ENCODE assay signal across 8 mouse cellular contexts in the genomic region with DNA sequence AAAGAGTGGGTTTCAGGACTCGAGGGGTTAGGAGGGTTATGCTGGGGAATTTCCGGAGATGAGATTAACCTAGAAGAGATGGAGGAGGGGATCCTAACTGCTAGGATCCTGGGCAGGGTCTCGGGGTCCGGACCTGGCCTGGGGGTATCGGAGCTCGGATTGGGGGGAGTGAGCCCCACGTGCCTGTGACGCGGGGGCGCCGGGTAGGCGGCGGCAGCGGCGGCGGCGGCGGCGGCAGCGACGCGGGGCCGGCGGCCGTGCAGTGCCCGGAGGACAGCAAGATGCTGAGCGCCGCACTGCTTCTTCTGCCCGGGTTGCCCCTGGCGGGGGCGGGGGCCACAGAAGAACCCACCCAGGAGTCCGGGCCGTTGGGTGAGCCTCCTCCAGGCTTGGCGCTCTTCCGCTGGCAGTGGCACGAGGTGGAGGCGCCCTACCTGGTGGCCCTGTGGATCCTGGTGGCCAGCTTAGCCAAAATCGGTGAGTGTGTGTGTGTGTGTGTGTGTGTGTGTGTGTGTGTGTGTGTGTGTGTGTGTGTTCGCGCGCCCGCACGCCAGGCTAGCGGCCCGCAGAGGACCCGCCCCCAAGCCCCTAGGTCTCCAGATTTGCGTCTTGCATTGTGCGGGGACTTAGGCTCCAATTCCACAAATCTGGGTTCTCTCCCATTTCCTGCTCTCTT. TPM values are rescaled to one million over a fixed set of nuclear protein-coding genes. Genes with fewer than 3 reads are reported as not detected.
A peak's percentile ranks its signal among the peaks of the same experiment; 100 is the strongest.
DNase-seq lines count a peak whose midpoint lies in the region; ATAC-seq and TF ChIP-seq lines count a peak whose summit lies in the region.

No protein-coding gene starts in this region.

- WGBS in spleen, adult 2 months: 6% methylated on average over 42 of the region's 48 CpGs
- 0% methylated on average over 31 of the region's 48 CpGs for WGBS in forebrain, embryonic 13.5 days
- WGBS in limb, embryonic 11.5 days: under 1% methylated on average over 47 of the region's 48 CpGs

- no peaks in the 10 kb centered on the region for H3K36me3 ChIP-seq in spleen, adult 2 months (ENCODE audit: control insufficient read depth, insufficient read depth, low read length)
- no peaks in the 10 kb centered on the region for H3K36me3 ChIP-seq in forebrain, embryonic 13.5 days (ENCODE audit: poor library complexity, severe bottlenecking)
- H3K36me3 ChIP-seq in limb, embryonic 11.5 days (ENCODE audit: control insufficient read depth, insufficient read depth, low read length): no peaks in the 10 kb centered on the region

- H3K27ac ChIP-seq in spleen, adult 2 months (ENCODE audit: insufficient read depth, low read length): no peak overlapping the region
- H3K27ac ChIP-seq in forebrain, embryonic 13.5 days: 0 out of 2 replicates have a peak overlapping the region, but pooled peaks have one; percentile 65
- no peak overlapping the region; the same call in 1 of the 2 replicates for H3K27ac ChIP-seq in limb, embryonic 11.5 days (replicated peaks; ENCODE audit: low read depth, low read length)

- peak overlapping the region; percentile 81 for H3K9ac ChIP-seq in forebrain, embryonic 13.5 days
- peak overlapping the region; percentile 74 for H3K9ac ChIP-seq in limb, embryonic 11.5 days (ENCODE audit: low read length)

- TF ChIP-seq CTCF in spleen, adult 2 months (IDR thresholded peaks at IDR 0.05; ENCODE audit: extremely low read depth, insufficient read depth, insufficient read length, insufficient replicate concordance): no peak

- peaks cover 5% of the 10 kb centered on the region for H3K27me3 ChIP-seq in spleen, adult 2 months (ENCODE audit: control insufficient read depth, insufficient read depth, low read length)
- H3K27me3 ChIP-seq in forebrain, embryonic 13.5 days: peaks cover 10% of the 10 kb centered on the region; the same call in 1 of the 2 replicates
- no peaks in the 10 kb centered on the region for H3K27me3 ChIP-seq in limb, embryonic 11.5 days (ENCODE audit: control insufficient read depth, insufficient read depth, low read length)

- H3K4me2 ChIP-seq in forebrain, embryonic 13.5 days: peak overlapping the region; percentile 96
- peak overlapping the region; percentile 98 for H3K4me2 ChIP-seq in limb, embryonic 11.5 days (ENCODE audit: low read depth, severe bottlenecking)

- no peak for TF ChIP-seq POLR2A in spleen, adult 2 months (IDR thresholded peaks at IDR 0.05; ENCODE audit: low read depth, low read length)

- peak; percentile 32 for ATAC-seq in forebrain, embryonic 13.5 days
- peak; percentile 18; the same call in 1 of the 2 replicates for ATAC-seq in limb, embryonic 11.5 days (ENCODE audit: insufficient number of reproducible peaks, low FRiP score, low TSS enrichment, low read depth)

- H3K4me3 ChIP-seq in spleen, adult 2 months (ENCODE audit: extremely low read depth, insufficient read depth, insufficient read length): peak overlapping the region; percentile 84
- H3K4me3 ChIP-seq in forebrain, embryonic 13.5 days: peak overlapping the region; percentile 76
- peak overlapping the region; percentile 67 for H3K4me3 ChIP-seq in limb, embryonic 11.5 days (ENCODE audit: low read depth, low read length)

- no peaks in the 10 kb centered on the region for H3K9me3 ChIP-seq in forebrain, embryonic 13.5 days (replicated peaks)
- H3K9me3 ChIP-seq in limb, embryonic 11.5 days (ENCODE audit: control insufficient read depth, low read length): no peaks in the 10 kb centered on the region

- DNase-seq in adrenal gland, postnatal 10 days: peak; percentile 46
- DNase-seq in adrenal gland, adult 8-10 months: no peak
- no peak for DNase-seq in spleen, adult 2 months (ENCODE audit: low read depth in 1 of 2, low spot score in 2 of 2)
- DNase-seq in spleen, adult 18-20 months: no peak
- DNase-seq in limb, embryonic 11.5 days (ENCODE audit: low spot score): peak; percentile 71
- peak; percentile 56 for DNase-seq in retina, embryonic 14.5 days (ENCODE audit: low spot score)
- DNase-seq in spleen, postnatal 10 days (ENCODE audit: low spot score in 2 of 2): no peak

- H3K4me1 ChIP-seq in spleen, adult 2 months (ENCODE audit: control insufficient read depth, insufficient read depth, insufficient read length): peaks cover 11% of the 10 kb centered on the region
- H3K4me1 ChIP-seq in forebrain, embryonic 13.5 days: peaks cover 42% of the 10 kb centered on the region
- peaks cover 19% of the 10 kb centered on the region for H3K4me1 ChIP-seq in limb, embryonic 11.5 days (ENCODE audit: control insufficient read depth, insufficient read depth, low read length)

RNA-seq across cellular contexts. Expression of a gene that starts 0.6 kb away (rescaled TPM):
- 1 to 10 TPM; 1.5 to 2.6 TPM for total RNA-seq in adrenal gland, postnatal 10 days (2021)
- total RNA-seq in adrenal gland, adult 8-10 months (2022): 1 to 10 TPM in 3 of 4 experiments, under 1 TPM in 1; 0.73 to 1.9 (median 1.4) TPM
- polyA plus RNA-seq in spleen, adult 2 months (2012; rRNA removed): 3.0 and 4.2 TPM in 2 replicates
- polyA plus RNA-seq in forebrain, embryonic 13.5 days (2015; fragmentation: Nextera tagmentation; extraction: Ambion mirVana): 4.6 and 5.0 TPM in 2 replicates
- 6.4 and 8.3 TPM in 2 replicates for polyA plus RNA-seq in limb, embryonic 11.5 days (2014; fragmentation: Nextera tagmentation; extraction: Ambion mirVana)

RNA-seq across cellular contexts. Expression of a gene that starts 1.5 kb away (rescaled TPM):
- total RNA-seq in adrenal gland, postnatal 10 days (2021): 10 to 100 TPM; 11.9 to 16.5 TPM
- 10 to 100 TPM; 11.8 to 21.9 (median 17.1) TPM for total RNA-seq in adrenal gland, adult 8-10 months (2022)
- polyA plus RNA-seq in spleen, adult 2 months (2012; rRNA removed): 52.0 and 58.1 TPM in 2 replicates
- 0.81 and 0.97 TPM in 2 replicates for polyA plus RNA-seq in forebrain, embryonic 13.5 days (2015; fragmentation: Nextera tagmentation; extraction: Ambion mirVana)
- polyA plus RNA-seq in limb, embryonic 11.5 days (2014; fragmentation: Nextera tagmentation; extraction: Ambion mirVana): 3.4 and 3.7 TPM in 2 replicates

RNA-seq across cellular contexts. Expression of a gene that starts 23.1 kb away (rescaled TPM):
- total RNA-seq in adrenal gland, postnatal 10 days (2021): 10 to 100 TPM; 43.7 to 45.4 TPM
- total RNA-seq in adrenal gland, adult 8-10 months (2022): 10 to 100 TPM; 62.1 to 66.9 (median 65.1) TPM
- polyA plus RNA-seq in spleen, adult 2 months (2012; rRNA removed): 67.8 and 82.2 TPM in 2 replicates
- polyA plus RNA-seq in forebrain, embryonic 13.5 days (2015; fragmentation: Nextera tagmentation; extraction: Ambion mirVana): 107 and 109 TPM in 2 replicates
- polyA plus RNA-seq in limb, embryonic 11.5 days (2014; fragmentation: Nextera tagmentation; extraction: Ambion mirVana): 87.5 and 99.0 TPM in 2 replicates

RNA-seq across cellular contexts. Expression of a gene that starts 23.2 kb away (rescaled TPM):
- total RNA-seq in adrenal gland, postnatal 10 days (2021): 1 to 10 TPM; 5.9 to 7.9 TPM
- total RNA-seq in adrenal gland, adult 8-10 months (2022): 10 to 100 TPM in 2 of 4 experiments, 1 to 10 TPM in 2; 3.1 to 14.2 (median 8.5) TPM
- polyA plus RNA-seq in spleen, adult 2 months (2012; rRNA removed): 9.2 and 11.0 TPM in 2 replicates
- 0.61 and 0.94 TPM in 2 replicates for polyA plus RNA-seq in forebrain, embryonic 13.5 days (2015; fragmentation: Nextera tagmentation; extraction: Ambion mirVana)
- polyA plus RNA-seq in limb, embryonic 11.5 days (2014; fragmentation: Nextera tagmentation; extraction: Ambion mirVana): 0.64 and 0.92 TPM in 2 replicates

RNA-seq across cellular contexts. Expression of a gene that starts 23.8 kb away (rescaled TPM):
- total RNA-seq in adrenal gland, postnatal 10 days (2021): under 1 TPM; 0.36 to 0.51 TPM
- total RNA-seq in adrenal gland, adult 8-10 months (2022): 1 to 10 TPM in 2 of 4 experiments, under 1 TPM in 2; 0.42 to 2.7 (median 1.3) TPM
- 0.16 and 0.20 TPM in 2 replicates for polyA plus RNA-seq in spleen, adult 2 months (2012; rRNA removed)
- polyA plus RNA-seq in forebrain, embryonic 13.5 days (2015; fragmentation: Nextera tagmentation; extraction: Ambion mirVana): 0.85 and 1.1 TPM in 2 replicates
- polyA plus RNA-seq in limb, embryonic 11.5 days (2014; fragmentation: Nextera tagmentation; extraction: Ambion mirVana): 0.84 and 0.92 TPM in 2 replicates

Comparison
In these comparisons a context has a peak if more than half of its experiments do, and no peak if none do; other contexts are left out.
1. DNase-seq: peak in adrenal gland, postnatal 10 days (single experiment), limb, embryonic 11.5 days (single experiment) and retina, embryonic 14.5 days (single experiment); none in adrenal gland, adult 8-10 months (single experiment), spleen, adult 2 months (0 of 2), spleen, adult 18-20 months (0 of 2) and spleen, postnatal 10 days (0 of 2).
2. RNA of a gene that starts 1.5 kb away (polyA plus RNA-seq): 52.0 to 58.1 TPM in spleen, adult 2 months; 3.4 to 3.7 TPM in limb, embryonic 11.5 days and 0.81 to 0.97 TPM in forebrain, embryonic 13.5 days; every median in the first group is over 10 times any median in the second.
3. Peak in every context shown above with its lines, with median percentiles within 50 percentile points of each other: H3K4me3 ChIP-seq.